Mouse (Mus musculus): ENCODE measurements at regions not wholly inside any gene's neighbourhood (a gene's known extent, or its start where the extent isn't known, plus 50 kb on each side); places are given as distances from the start of the nearest gene placed in this dataset.

DNA sequence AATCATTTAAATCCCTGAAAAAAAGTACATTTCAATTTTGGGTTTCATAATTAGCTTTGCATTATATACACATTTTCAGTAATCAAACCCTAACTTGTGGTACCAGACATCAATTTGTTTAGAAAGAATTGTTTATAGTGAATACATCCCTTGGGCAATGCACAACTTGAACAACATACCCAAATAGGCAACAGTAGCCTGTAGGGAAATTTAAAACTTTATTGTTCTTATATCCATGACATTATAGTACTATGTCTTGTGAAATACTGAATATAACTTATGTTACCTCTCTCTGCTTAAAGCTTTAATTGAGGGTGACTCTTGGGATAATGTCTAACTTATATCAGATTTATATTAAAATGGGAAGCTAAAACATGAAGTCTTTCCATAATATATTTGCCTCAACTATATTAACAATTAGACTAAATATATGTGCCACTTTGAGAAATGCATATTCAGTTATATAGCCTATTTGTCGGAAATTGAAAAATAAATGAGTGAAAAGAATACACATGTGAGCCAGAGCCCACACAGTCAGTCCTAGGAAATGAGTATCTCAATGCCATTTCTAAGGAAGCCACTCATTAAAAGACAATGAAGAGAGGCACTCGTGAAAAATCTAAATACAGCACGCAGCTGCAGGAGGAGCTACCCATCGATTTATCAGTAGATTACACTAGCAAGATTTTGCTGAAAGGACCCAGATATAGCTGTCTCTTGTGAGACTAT is 458.1 kb upstream of the Slitrk6 start:
- DNase-seq (ENCODE audit: low read depth, low spot score), result no peak
- Histone ChIP-seq H3K9ac (ENCODE audit: insufficient read depth, low read depth, low read length, poor library complexity, severe bottlenecking) (no peak overlapping the region), H3K9me3 (ENCODE audit: control insufficient read depth, insufficient read depth, low read depth, low read length) (no peaks in the 10 kb centered on the region), H3K4me1 (ENCODE audit: control insufficient read depth in 2 of 2, insufficient read depth in 2 of 2, low read length in 2 of 2, poor library complexity in 1 of 2) (no peaks in the 10 kb centered on the region), H3K4me3 (ENCODE audit: insufficient read depth in 1 of 2, low read depth in 1 of 2, low read length in 2 of 2, poor library complexity in 1 of 2, severe bottlenecking in 1 of 2) (no peak overlapping the region), H3K36me3 (ENCODE audit: control insufficient read depth, insufficient read depth, low read length, poor library complexity, severe bottlenecking) (no peaks in the 10 kb centered on the region), H3K27ac (ENCODE audit: insufficient read depth, low read depth, low read length, poor library complexity, severe bottlenecking) (no peak overlapping the region)
- TF ChIP-seq MAFK (IDR thresholded peaks at IDR 0.05; ENCODE audit: insufficient read depth, low read depth, low read length) (no peak), CHD2 (IDR thresholded peaks at IDR 0.05; ENCODE audit: low read depth, low read length) (no peak), HCFC1 (IDR thresholded peaks at IDR 0.05; ENCODE audit: borderline replicate concordance, insufficient read depth, low read length) (no peak), ZNF384 (IDR thresholded peaks at IDR 0.05; ENCODE audit: low read depth, low read length) (no peak), ZC3H11A (IDR thresholded peaks at IDR 0.05; ENCODE audit: borderline replicate concordance, low read depth, low read length) (no peak)
- in situ Hi-C loops (cut with MboI; ENCODE audit: low sequenced_read_pairs in 2 of 2, unreplicated experiment in 2 of 2), result no loop called here

DNA sequence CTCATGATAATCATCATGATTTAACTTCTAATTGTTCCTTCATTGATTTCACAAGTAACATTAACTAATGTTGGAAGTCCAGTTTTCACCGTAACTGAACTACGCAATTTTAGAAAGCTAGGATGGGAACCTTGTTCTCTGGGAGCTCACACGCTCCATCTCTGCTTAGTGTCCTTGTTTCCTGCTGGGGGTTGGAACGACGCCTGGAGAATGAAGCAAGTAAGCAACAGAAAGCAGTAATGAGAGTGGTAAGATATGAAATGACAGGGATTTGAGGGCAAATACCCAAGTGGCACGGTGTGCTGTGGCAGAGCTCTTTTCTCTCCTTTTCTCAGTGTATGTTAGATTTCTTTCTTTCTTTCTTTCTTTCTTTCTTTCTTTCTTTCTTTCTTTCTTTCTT is 448.0 kb upstream of the Slitrk5 start:
- H3K4me3 ChIP-seq (ENCODE audit: insufficient read depth in 1 of 2, low read depth in 1 of 2, low read length in 2 of 2, poor library complexity in 1 of 2, severe bottlenecking in 1 of 2), result no peak overlapping the region
- no peak overlapping the region for H3K27ac ChIP-seq (ENCODE audit: insufficient read depth, low read depth, low read length, poor library complexity, severe bottlenecking)
- H3K4me1 ChIP-seq (ENCODE audit: control insufficient read depth in 2 of 2, insufficient read depth in 2 of 2, low read length in 2 of 2, poor library complexity in 1 of 2), result no peaks in the 10 kb centered on the region
- H3K9me3 ChIP-seq (ENCODE audit: control insufficient read depth, insufficient read depth, low read depth, low read length), result no peaks in the 10 kb centered on the region
- no peak overlapping the region for H3K9ac ChIP-seq (ENCODE audit: insufficient read depth, low read depth, low read length, poor library complexity, severe bottlenecking)
- H3K36me3 ChIP-seq (ENCODE audit: control insufficient read depth, insufficient read depth, low read length, poor library complexity, severe bottlenecking), result no peaks in the 10 kb centered on the region
- in situ Hi-C loops (cut with MboI; ENCODE audit: low sequenced_read_pairs in 2 of 2, unreplicated experiment in 2 of 2), result no loop called here
- TF ChIP-seq HCFC1 (IDR thresholded peaks at IDR 0.05; ENCODE audit: borderline replicate concordance, insufficient read depth, low read length), result no peak
- no peak for TF ChIP-seq ZC3H11A (IDR thresholded peaks at IDR 0.05; ENCODE audit: borderline replicate concordance, low read depth, low read length)
- no peak for TF ChIP-seq CHD2 (IDR thresholded peaks at IDR 0.05; ENCODE audit: low read depth, low read length)
- TF ChIP-seq MAFK (IDR thresholded peaks at IDR 0.05; ENCODE audit: insufficient read depth, low read depth, low read length), result no peak
- no peak for TF ChIP-seq ZNF384 (IDR thresholded peaks at IDR 0.05; ENCODE audit: low read depth, low read length)
- DNase-seq (ENCODE audit: low read depth, low spot score), result no peak

DNA sequence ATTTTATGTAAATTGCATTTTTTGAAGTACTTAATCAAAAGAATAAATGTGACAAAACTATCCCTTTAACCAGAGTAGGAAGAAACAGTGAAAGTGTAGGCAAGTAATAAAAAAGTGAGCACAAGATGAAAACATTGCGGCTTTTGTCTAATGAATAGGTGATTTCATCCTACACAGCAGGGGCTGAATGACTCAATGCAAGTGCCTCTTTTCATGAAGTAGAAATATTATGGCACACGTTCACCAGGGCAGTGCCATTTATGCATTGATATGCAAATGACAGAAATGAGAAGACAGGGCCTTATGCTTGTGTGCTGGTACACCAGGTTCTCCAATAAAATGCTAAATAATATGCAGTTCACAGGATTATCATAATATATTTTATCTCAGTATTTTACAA is 435.8 kb upstream of the Slitrk5 start:
- H3K4me1 ChIP-seq (ENCODE audit: control insufficient read depth in 2 of 2, insufficient read depth in 2 of 2, low read length in 2 of 2, poor library complexity in 1 of 2), result no peaks in the 10 kb centered on the region
- no peak for DNase-seq (ENCODE audit: low read depth, low spot score)
- no peak overlapping the region for H3K27ac ChIP-seq (ENCODE audit: insufficient read depth, low read depth, low read length, poor library complexity, severe bottlenecking)
- H3K9ac ChIP-seq (ENCODE audit: insufficient read depth, low read depth, low read length, poor library complexity, severe bottlenecking), result no peak overlapping the region
- TF ChIP-seq ZC3H11A (IDR thresholded peaks at IDR 0.05; ENCODE audit: borderline replicate concordance, low read depth, low read length), result no peak
- TF ChIP-seq HCFC1 (IDR thresholded peaks at IDR 0.05; ENCODE audit: borderline replicate concordance, insufficient read depth, low read length), result no peak
- H3K9me3 ChIP-seq (ENCODE audit: control insufficient read depth, insufficient read depth, low read depth, low read length), result no peaks in the 10 kb centered on the region
- H3K36me3 ChIP-seq (ENCODE audit: control insufficient read depth, insufficient read depth, low read length, poor library complexity, severe bottlenecking), result no peaks in the 10 kb centered on the region
- in situ Hi-C loops (cut with MboI; ENCODE audit: low sequenced_read_pairs in 2 of 2, unreplicated experiment in 2 of 2), result no loop called here
- no peak overlapping the region for H3K4me3 ChIP-seq (ENCODE audit: insufficient read depth in 1 of 2, low read depth in 1 of 2, low read length in 2 of 2, poor library complexity in 1 of 2, severe bottlenecking in 1 of 2)

DNA sequence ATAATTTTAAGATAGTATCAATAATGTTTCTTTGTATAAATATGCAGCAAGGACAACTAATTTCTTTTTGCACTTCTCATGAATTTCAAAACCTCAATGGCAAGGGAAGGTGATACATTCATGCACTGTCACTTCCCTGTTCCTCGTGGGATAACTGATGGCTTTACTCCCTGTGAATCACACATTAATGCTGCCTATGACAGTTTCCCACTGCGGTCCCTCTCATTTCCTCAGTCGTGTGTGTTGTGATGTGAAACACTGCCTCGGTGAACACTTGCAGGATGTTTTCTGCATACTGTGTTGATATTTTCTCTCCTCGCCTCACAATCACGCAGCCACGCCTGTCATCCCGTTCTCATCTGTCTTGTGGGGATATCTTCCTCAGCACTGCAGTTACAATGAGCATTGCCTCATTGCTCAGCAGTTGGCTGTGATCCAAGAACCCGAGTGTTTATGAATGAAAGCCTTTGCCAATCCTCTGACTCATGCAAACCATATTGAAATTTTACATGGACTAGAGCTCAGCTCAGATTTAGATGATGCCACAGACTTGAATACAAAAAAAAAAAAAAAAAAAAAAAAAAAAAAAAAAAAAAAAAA is 425.4 kb upstream of the Slitrk5 start:
- no peak for TF ChIP-seq ZC3H11A (IDR thresholded peaks at IDR 0.05; ENCODE audit: borderline replicate concordance, low read depth, low read length)
- no peak for TF ChIP-seq ZNF384 (IDR thresholded peaks at IDR 0.05; ENCODE audit: low read depth, low read length)
- TF ChIP-seq CHD2 (IDR thresholded peaks at IDR 0.05; ENCODE audit: low read depth, low read length), result no peak
- TF ChIP-seq HCFC1 (IDR thresholded peaks at IDR 0.05; ENCODE audit: borderline replicate concordance, insufficient read depth, low read length), result no peak
- TF ChIP-seq MAFK (IDR thresholded peaks at IDR 0.05; ENCODE audit: insufficient read depth, low read depth, low read length), result no peak
- no peaks in the 10 kb centered on the region for H3K9me3 ChIP-seq (ENCODE audit: control insufficient read depth, insufficient read depth, low read depth, low read length)
- H3K4me1 ChIP-seq (ENCODE audit: control insufficient read depth in 2 of 2, insufficient read depth in 2 of 2, low read length in 2 of 2, poor library complexity in 1 of 2), result no peaks in the 10 kb centered on the region
- no peaks in the 10 kb centered on the region for H3K36me3 ChIP-seq (ENCODE audit: control insufficient read depth, insufficient read depth, low read length, poor library complexity, severe bottlenecking)
- H3K27ac ChIP-seq (ENCODE audit: insufficient read depth, low read depth, low read length, poor library complexity, severe bottlenecking), result no peak overlapping the region
- in situ Hi-C loops (cut with MboI; ENCODE audit: low sequenced_read_pairs in 2 of 2, unreplicated experiment in 2 of 2), result no loop called here
- H3K4me3 ChIP-seq (ENCODE audit: insufficient read depth in 1 of 2, low read depth in 1 of 2, low read length in 2 of 2, poor library complexity in 1 of 2, severe bottlenecking in 1 of 2), result no peak overlapping the region
- DNase-seq (ENCODE audit: low read depth, low spot score), result no peak
- H3K9ac ChIP-seq (ENCODE audit: insufficient read depth, low read depth, low read length, poor library complexity, severe bottlenecking), result no peak overlapping the region

Data from ES-E14 (cell line).